Mouse (Mus musculus) granulocyte monocyte progenitor cell, adult 5-6 weeks (primary cell): ENCODE results near the gene Pdzd2. TPM values are rescaled to one million over a fixed set of nuclear protein-coding genes. Genes with fewer than 3 reads are reported as not detected.

ENCODE experiments used
- ATAC-seq: replicated peaks from 2 replicates; pipeline ENCODE4 v1.8.0; 2016; ENCODE audit warnings: mild to moderate bottlenecking, moderate TSS enrichment, inconsistent platforms; ENCODE audit not compliant: poor library complexity, severe bottlenecking
- total RNA-seq, 2 experiments: library from RNA; stranded (forward) in 1 of 2; stranded (reverse) in 1 of 2; fragments of 200-712, 200-1000 nt in 1 of 2; fragments of >200 nt in 1 of 2; fragmentation: Nextera tagmentation in 1 of 2; gene quantifications; 2 replicates each; pipeline ENCODE4 v1.2.3; 2014 to 2017

The Pdzd2 gene
- total RNA-seq, 2 experiments from 2014 or later = 0.13 to 0.15 TPM

DNA sequence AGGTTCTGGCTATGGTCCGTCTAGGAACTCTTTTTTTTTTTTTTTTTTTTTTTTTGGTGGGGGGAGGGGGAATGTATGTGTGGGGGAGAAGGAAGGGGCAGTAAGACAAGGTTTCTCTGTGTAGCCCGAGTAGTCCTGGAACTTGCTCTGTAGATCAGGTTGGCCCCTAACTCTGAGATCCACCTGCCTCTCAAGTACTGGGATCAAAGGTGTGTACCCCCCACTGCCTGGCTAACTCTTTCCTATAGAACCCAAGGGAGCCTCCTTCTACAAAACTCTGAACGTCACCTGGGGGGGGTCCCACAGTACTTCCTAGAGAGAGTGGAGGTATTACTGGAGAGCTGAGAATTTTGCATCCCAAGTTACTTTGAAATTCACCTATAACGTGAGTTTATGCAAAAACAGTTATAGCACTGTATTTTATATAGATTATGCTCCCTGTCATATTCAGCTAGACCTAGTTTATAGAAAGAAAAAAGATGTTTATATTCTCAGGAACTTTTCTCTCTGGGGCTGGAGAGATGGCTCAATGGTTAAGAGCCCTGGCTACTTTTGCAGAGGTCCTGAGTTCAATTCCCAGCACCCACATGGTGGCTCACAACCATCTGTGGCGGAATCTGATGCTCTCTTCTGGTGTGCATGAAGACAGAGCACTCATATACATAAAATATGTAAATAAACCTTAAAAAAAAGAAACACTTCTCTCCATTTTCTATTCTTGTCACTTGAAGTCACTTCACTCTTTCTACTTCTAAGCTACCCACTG lies 191.9 kb downstream of the Pdzd2 start:
- ATAC-seq = no peak

DNA sequence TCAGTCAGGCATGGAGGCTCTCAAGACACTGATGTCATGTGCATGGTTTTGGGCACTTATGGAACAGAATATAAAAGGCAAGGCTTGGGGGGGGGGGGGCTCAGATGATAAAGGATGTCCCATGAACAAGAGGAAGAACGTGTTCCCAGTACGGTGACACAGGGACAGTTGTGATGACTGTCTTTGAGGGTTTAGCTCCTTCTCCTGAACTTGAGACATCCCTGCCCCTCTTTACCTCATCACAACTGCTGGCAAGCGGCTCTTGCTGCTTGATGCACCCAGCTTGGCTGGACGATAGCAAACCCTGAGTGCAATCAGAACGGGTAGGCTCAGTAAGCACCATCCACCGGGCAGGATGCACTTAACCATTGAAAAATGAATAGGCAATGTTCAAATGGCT lies 192.9 kb downstream of the Pdzd2 start:
- ATAC-seq = no peak

DNA sequence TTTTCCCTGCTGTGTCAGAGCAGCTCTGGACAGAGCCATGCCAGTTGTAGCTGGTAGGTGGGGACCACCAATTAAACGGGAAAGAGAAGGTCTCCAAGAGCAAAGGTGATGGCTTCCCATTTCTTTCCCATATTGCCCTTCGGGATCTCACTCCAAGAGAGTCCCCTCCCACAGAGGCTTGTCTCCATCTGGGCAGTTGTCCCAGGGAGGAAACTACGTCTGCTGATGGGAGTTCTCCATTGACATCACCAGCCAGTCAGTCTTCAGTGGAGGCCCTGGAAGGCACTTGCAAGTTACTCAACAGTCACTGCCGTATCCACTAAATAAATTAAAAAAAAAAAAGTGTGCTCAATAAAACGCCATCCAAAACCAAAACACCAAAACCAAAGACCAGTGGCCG lies 194.1 kb downstream of the Pdzd2 start:
- no peak for ATAC-seq

DNA sequence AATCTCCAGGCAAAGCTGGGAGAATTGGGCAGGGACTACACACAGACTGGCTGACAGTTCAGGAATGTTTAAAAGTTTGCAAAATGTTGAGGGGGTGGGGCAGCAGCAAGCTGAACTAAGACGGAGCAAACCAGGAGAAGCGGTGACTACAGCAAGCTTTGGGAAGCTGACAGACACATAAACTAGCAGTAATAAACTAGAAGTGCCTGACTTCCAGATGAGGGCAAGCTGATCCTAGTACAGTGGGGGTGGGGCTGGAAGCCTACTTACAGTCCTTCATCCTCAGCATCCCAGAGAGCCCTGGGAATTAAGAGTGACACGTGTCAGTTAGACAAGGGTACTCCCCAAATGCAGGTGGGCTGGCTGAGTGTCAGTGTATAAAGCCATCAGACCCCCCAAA lies 194.5 kb downstream of the Pdzd2 start:
- no peak for ATAC-seq

DNA sequence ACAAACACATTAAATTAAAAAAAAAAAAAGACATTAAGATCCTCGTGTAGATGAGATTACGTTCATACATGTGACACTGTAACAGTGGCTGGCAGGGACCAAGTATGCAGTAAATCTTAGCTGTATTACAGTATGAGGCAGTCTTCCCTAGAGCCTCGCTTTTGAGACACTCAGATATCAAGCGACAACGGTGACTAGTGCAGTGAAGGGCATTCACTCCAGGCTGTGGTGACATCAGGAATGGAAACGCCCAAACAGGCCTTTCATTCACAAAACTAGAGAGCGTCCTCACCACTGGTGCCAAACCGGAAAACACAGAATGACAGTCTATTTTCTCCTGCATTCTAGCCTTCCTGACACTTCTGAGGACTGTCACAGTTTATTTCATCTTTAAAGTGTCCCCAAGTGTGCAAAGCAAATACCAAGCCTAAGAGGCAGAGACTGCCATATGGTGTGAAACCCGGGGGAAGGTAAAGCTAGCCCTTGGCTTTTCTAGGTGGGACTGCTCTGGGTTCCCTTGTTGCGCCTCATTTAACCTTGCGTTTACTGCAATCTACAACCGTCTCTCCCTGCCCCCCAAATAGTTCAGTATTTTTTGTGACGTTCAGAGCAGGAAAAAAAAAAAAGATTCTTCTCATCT lies 195.9 kb downstream of the Pdzd2 start:
- no peak for ATAC-seq

DNA sequence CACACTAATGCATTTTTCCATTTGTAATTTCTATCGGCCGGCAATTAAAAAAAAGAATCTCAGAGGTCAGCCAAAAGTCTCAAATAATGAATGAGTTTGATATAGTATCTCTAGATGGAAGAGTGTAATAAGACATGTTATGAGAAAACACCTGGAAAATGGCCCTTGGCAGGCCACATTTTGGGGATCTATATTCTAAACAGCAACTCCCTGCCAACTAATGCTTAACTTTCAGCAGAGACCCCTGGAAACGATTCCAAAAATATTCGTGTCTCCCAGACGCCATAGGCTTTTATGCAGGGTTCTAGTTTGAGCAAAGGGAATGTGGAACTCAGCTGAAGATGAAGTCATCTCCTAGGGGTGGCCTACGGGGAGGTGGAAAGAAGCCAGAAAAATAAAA lies 197.4 kb downstream of the Pdzd2 start:
- ATAC-seq = no peak

DNA sequence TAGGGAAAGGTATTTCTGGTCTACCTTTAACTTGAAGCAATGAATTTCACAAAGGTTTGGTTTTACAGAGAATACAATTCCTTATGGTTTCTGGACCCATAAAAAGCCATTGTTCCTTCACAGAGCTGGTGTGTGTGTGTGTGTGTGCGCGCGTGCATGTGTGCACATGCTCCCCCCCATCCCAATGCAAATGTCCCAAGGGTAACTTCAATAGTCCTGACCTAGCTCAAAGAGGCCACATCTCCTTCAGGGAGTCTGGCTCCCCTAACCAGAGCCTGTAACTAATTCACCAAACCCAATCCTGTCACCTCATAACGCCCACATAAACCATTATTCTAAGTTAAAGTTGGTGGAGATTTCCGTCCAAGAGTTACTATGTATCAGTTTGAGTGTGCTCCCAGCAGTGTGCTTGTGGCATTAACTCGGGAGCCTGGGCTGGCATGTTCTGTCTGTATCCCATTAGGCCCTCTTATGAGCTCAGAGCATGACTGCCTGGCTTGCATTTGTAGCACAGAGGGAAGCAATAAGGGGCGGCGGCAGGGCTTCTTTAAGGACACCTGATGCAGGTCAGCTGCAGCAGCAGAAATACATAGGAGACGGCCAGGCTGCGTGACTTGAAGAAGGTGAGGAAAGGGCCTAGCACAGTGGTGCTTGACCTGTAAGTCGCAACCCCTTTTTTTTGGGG lies 200.0 kb downstream of the Pdzd2 start:
- ATAC-seq = no peak

DNA sequence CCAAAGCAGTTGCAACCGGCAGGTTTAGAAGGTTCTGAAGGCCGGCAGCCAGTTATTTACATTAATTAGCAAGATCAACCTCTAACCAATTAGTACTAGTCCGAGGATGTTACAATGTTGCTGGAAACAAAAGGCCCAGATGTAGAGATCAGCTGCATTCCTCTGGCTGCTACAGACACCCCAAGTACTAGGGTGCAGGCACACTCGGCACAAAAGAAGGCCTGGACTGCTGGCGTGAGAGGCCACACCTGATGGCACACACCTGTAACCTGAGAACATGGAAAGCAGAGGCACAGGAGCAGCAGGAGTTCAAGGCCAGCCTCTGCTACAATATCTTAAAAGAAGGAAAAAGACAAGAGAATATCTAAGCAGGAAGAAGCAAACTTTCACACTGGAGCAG lies 206.5 kb downstream of the Pdzd2 start:
- no peak for ATAC-seq

- no peak for ATAC-seq
Observed at GRCm38 (mm10) chr15:12532568-12532967, 207.2 kb downstream of the Pdzd2 start.

DNA sequence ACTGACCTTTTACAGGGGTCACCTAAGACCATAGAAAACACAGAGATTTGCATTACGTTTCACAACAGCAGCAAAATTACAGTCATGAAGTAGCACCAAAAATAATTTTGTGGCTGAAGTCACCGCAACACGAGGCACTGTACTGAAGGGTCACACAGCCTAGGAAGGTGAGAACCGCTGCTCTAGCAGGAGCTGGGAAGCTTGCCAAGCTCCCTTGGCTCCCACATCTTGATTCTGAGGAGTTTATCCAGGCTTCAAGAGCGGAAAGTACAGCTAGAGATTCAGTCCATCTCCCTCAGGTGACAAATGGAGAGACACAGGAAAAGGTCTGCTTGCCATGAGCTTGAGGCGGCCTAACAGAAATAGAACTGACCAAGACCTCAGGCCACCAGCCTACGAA lies 216.9 kb downstream of the Pdzd2 start:
- ATAC-seq = no peak

DNA sequence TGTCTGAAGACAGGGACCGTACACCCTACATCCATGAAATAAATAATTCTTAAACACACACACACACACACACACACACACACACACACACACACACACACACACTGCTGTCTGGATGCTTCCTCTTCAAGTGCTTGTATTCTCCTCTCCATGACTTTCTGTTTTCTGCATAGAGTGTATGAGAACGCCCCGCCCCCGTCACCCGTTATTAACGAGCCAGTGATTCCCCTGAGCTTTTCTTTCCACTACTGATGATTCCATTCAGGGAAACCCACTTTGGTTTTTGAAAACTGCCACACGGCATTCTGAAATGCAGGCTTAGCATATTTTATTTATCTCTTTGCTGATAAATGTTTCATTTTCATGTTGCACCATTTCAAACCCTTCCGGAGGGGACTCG lies 219.4 kb downstream of the Pdzd2 start:
- ATAC-seq = no peak

- no peak for ATAC-seq
Observed at GRCm38 (mm10) chr15:12518370-12518973, 221.3 kb downstream of the Pdzd2 start.

DNA sequence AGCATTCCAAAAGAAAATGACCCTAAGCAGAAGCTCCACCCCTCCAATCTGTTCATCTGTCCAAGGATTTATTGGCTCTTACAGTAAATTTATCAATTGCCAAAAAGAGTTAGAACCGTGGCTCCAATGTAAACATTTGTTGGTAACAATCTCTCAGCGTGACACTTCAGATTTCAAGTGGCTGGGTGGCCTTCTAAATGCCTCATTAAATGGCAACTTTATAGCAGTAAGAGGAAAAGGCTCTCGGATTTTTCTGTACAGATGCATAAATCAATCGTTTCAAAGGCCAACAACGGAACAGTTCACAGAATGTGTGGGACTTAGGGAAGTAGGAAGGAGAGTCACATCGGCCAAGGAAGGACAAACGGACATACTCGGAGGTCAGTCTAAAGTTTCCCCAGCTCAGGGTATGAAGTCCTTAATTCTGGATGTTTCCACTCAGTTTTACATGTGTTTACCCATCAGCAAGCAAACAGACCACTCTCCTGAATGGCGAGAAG lies 222.4 kb downstream of the Pdzd2 start:
- no peak for ATAC-seq

DNA sequence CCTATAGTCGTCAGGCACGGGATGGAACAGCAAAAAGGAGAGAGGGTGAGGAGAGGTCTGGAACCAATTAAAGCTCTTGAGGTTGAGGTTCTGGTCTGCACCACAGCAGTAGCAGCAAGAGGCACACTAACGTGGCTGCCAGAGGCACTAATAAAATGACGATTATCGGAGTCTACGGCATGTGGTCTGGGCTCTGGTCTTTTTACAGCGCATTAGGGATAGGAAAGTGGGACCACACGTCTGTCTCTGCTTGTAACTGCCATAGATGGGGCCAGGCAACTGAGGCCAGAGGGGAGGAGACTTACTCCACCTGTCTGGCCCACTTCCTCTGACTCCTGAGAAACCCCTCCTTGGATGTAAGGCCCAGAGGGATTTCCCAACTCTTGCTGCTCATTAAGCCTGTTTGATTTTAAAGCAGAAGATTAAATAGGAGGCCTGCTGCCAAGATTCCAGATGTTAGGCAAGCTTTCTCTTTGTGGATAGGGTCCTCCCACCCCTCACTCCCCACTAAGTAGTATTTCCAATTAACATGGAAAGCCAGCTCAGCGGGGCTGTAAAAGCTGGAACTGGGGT lies 224.4 kb downstream of the Pdzd2 start:
- no peak for ATAC-seq

DNA sequence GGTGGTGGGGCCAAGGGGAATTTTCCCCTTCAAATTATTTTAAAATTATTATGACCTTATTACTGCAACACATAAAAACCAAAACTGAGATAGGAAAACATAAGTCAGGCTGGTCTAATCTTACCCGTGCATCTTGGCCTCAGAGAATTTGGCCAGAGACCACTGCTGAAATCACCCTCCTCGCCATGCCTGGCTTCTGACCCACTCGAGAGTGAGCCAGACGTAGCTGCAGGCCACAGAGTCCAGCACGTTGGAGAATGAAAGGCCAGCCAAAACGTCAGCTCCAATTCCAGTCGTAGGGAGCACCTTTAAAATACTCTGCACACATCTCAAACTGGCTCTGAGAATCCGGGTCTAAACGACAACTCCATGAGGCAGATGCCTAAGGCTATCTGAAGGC lies 226.2 kb downstream of the Pdzd2 start:
- ATAC-seq = no peak

DNA sequence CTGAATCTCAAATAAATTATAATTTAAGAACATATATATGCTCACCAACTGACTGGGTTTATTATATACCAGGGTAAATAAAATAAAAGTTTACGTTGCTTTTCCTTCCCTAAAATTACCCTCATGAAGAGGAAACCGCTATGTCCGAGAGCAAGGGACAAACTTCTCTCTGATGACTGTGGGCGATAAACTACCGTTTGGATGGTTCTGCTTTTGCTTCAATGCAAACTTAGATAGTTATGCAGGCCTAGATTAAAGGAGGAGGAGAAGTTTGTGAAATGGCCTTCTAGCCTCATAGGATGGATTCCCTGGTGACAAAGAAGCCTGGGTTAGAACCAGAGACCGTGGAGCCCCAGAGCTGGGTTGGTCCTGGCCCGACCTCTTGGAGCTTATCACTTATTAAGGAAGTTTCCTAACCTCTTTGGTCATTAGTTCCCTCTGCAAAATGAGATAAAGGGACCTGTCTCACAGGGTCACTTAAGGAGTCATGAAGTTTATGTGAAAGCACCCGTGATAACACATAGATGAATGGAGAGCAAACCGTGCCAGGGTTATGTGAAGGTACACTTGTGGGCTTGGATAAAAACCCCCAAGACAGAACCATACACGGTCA lies 230.9 kb downstream of the Pdzd2 start:
- peak; percentile 68 for ATAC-seq

DNA sequence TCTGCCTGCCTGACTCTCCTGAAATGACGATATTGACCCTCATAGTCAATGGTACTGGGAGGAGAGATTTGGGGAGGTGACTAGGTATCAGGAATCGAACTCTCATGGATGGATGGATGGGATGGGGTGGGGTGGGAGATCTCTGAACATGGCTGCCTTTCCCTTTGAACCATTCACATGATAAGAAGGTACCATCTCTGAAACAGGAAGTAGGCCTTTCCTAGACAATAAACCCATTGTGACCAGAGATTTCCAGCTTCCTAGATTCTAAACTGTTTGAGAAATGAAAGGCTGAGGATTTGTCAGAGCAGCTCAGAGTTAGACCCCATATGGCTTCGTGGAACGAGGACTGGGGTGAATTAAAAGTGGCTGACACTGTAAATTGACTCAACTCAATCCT lies 232.2 kb downstream of the Pdzd2 start:
- 0 out of 2 replicates have a peak, but pooled peaks have one; percentile 17 for ATAC-seq

GRCm38 (mm10) chr15:12506514-12506913 lies 233.2 kb downstream of the Pdzd2 start:
- ATAC-seq = no peak

- no peak for ATAC-seq
Observed at GRCm38 (mm10) chr15:12506085-12506484, 233.6 kb downstream of the Pdzd2 start.

DNA sequence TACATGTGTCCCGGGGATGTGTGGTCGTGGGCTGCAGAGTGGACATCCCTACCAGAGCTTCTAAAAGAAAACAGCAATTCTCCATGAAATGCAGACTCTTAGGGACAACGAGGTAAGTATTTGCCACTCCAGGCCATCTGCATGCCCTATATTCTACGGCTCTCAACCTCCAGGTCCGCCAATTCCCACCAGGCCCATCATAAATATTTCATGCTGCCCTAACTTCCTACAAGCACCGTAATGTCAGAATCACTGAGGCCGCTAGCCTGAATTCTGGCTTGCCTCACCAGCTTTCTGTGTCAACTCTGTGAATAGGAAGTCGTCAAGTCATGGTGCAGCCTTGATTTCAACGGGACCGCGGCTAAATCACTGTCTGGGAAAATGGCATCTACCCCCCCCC lies 234.2 kb downstream of the Pdzd2 start:
- no peak for ATAC-seq
